Mouse (Mus musculus) kidney, adult 2 months (tissue): ENCODE data around the gene Fam187a.

Experiments
- CTCF ChIP-seq: fragments of 200-500 bp; conservative IDR thresholded peaks from 2 replicates; pipeline ENCODE4 v1.5.1; 2011; ENCODE audit warnings: low read depth, mild to moderate bottlenecking, control low read depth, low read length, moderate library complexity, mixed read lengths; ENCODE audit not compliant: insufficient read depth, insufficient read length
- POLR2A ChIP-seq: fragments of 200-500 bp; IDR thresholded peaks from one replicate; pipeline ENCODE4 v1.6.1; 2011; ENCODE audit warnings: low read depth, low read length, control low read depth

GRCm38 (mm10) chr11:102838616-102839150, 46.3 kb upstream of the Fam187a start:
- TF ChIP-seq CTCF (no peak), POLR2A (no peak)
